Mouse (Mus musculus) liver (tissue): Measurements from ENCODE around the gene Hpse.

Experiments used
- DNase-seq: peaks from one replicate; pipeline ENCODE4 v3.0.0-alpha.2; 2020; ENCODE audit warnings: mixed read lengths

Gene Hpse

DNA sequence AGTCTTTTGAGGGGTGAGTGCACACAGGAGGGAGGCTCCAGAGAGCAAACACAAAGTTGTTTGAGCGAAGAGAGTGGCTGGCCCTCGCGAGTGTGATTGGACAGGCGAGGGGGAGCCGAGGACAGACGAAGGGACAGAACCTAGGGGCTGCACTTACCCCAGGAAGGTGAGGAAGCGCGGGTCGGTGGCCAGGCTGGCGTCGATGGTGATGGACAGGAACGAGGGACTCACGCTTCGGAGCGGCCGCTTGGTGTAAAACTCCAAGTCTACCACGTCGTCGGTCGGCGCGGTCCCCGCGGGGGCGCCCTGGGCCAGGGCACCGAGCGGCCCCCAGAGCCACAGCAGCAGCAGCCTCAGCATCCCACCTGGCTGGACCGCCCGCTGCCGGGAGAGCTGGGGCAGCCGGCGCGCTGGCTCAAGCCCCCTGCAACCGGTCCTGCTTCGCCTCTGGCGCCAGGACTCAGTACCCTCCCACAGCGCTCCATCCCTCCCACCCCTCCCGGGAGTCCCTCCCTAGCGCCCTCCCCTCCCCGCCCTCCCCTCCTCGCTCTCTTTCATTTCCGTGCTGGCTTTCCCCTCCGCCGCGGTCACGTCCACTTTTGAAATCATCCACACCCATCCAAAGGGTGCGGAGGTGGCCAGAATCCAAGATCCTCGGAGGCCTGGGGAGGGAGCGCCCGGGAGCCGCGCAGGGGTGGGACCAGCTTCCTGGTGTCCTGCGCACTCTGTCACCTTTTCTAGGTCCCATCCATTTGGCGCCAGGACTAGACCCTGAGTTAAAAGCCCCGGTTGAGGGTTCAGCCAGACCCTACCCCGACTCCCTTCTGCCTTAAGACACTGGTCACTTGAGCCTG lies at the start of gene Hpse:
Hpse (minus strand) TSS at position 482 of the 854 bp plus-strand sequence.
- peak; percentile 46 for DNase-seq

- DNase-seq: no peak
These were observed 46.5 kb upstream of the Hpse start for GRCm38 (mm10) chr5:100766026-100766425.

DNA sequence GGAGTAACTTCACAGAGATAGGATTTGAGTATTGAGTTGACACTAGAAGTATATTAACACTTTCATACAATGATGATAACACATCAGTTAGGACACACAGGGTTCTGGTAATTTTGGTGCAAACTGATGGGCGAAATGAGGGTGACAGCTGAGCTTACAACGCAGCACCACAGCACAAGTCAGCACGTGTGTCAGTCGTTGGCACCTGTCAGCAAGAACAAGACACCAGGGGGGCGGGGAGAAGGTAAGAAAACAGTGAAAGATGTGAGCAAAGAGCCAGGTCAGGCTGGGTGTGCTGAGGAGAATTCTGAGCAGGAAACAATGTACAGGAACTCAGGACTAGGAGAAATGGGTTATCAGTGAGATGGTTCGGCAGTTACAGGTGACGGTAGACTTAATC lies 42.2 kb upstream of the Hpse start:
- no peak for DNase-seq

DNA sequence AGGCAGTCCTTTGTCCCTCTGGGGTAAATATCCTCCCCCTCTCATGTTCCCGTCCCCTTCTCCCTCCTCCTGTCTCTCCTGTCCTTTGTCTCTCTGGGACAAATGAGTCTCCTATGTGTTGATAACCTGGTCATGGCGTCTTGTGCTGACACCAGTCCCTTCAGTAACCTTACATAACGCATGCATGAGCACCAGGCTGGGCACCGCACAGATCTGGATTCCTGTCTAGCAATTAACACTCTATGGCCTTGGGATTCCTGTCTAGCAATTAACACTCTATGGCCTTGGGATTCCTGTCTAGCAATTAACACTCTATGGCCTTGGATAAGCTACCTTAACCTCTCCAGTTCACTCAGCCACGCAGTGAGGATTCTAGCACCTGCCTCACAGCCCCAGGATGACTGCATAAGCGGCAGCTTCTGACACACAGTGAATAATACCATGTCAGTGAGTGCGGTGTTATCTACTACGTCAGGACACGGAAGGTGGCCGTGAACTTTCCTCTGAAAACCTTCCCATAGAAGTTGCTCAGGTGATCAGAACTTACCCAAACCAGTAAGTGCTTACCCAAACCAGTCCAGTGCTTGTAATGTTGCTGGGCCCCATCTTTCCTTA lies 40.6 kb upstream of the Hpse start:
- DNase-seq: no peak

DNA sequence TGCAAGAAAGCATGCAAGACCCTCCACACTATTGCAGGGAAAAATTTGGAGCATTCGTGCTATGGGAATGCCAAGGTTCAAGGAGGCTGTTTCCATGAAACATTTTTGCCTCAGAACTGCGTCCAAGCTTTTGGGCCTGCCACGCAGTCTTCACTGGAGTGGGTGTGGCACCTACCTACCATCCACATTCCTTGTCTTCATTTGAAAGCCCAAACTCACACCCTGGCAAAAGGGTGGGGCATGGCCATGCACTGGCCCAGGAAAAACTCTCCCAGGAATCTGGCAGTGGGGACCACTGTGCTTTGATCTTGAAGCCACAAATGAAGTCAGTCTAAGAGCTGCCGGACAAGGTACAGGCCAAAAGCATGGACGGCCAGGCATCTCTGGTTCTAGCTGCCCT lies 38.6 kb upstream of the Hpse start:
- DNase-seq: no peak

- no peak for DNase-seq
These were observed 33.9 kb upstream of the Hpse start for GRCm38 (mm10) chr5:100753407-100753806.

DNA sequence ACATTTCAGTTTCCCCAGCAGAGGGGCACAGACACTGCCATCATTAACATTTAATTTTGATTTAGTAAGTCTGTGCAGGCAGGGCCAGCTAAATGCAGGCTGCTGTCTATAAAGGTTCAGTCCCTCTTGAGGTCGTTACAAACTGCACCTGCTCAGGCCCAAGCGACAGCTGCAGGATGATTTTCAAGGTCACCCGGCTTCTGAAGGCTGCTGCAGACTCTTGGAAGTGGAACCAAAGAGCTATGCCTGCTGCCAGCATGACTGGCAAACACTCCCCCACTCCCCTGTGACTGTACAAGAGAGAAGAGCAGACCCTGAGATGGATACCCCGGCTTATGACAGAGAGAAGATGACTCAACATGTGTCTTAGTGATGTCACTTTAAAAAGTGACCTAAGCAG lies 32.1 kb upstream of the Hpse start:
- no peak for DNase-seq

- DNase-seq: peak; percentile 19
These were observed 31.2 kb upstream of the Hpse start for GRCm38 (mm10) chr5:100750617-100751255.

GRCm38 (mm10) chr5:100738802-100739201 lies 19.3 kb upstream of the Hpse start:
- no peak for DNase-seq

DNA sequence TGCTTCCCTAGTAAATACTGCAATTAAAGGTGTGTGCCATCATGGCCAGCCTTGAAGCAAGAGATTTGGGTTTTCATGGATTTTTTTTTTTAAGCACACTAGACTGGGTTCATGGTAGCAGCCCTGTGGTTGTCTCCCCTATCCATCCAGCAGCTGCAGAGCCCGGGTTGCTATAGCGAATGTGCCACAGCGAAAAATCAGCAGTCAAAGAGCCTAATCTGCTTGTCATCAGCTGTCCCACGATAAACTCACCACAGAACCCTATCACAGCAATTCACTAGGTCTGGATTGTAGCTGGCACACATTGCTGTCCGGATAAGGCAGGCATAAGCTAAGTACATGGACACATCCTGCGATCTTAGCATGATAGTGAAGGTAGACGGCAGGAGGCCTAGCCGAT lies 17.4 kb upstream of the Hpse start:
- DNase-seq: no peak

GRCm38 (mm10) chr5:100734535-100734934 lies 15.0 kb upstream of the Hpse start:
- DNase-seq: no peak

GRCm38 (mm10) chr5:100728757-100729156 lies 9.2 kb upstream of the Hpse start:
- peak; percentile 20 for DNase-seq

- no peak for DNase-seq
These were observed 6.5 kb upstream of the Hpse start for GRCm38 (mm10) chr5:100726001-100726400.

DNA sequence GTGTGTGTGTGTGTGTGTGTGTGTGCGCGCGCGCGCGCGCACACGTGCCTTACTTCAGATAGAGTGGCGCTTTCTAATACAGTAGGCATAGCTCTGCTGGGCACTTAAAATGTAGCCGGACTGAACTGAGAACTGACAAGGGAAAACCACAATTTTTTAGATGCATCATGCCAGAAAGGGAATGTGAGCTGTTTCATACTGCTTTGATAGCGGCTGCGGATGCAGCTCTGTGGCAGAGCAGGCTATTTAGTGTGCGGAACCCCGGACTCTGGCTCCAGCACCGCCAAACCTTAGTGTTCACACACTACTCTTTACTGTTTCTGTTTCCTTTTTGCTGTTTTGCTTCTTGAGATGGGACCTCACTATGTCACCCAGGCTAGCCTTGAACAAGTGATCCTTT lies 2.8 kb downstream of the Hpse start:
- no peak for DNase-seq

DNA sequence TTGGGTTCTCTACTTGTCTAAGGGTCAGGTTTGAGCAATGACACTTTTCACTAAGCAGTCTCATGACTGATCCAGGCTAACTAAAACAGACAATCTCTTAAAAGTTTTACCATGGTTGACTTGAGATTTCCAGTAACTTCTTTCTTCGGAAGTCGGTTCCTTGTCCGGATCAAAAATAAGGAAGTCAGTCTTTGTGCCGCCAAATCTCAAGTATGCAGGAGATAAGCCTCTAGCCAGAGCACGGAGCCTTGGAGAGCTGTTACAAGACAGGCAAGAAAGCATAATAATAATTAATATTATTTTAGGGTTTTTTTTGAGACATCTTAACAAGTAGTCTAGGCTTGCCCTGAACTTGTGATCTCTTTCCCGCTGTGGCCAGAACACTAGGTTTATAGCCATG lies 8.3 kb downstream of the Hpse start:
- no peak for DNase-seq

- DNase-seq: no peak
These were observed 9.5 kb downstream of the Hpse start for GRCm38 (mm10) chr5:100710012-100710411.

DNA sequence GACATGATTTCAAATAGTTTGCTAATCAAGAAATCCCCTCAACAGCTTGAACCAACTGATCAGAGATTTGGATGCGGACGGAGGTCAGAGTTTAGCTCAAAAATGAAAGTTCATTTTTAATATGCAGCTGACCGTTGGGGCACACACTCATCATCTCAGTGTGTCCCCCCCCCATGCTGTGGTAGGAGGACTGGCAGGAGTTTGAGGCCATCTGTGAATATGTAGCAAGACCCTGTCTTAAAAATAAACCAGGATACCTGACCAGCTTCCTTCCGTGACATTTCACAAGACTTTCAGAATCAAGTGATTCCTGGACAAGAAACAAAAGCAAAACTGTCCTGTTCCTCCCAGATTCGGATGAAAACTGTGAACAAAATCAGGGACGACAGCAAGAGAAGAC lies 10.5 kb downstream of the Hpse start:
- no peak for DNase-seq

DNA sequence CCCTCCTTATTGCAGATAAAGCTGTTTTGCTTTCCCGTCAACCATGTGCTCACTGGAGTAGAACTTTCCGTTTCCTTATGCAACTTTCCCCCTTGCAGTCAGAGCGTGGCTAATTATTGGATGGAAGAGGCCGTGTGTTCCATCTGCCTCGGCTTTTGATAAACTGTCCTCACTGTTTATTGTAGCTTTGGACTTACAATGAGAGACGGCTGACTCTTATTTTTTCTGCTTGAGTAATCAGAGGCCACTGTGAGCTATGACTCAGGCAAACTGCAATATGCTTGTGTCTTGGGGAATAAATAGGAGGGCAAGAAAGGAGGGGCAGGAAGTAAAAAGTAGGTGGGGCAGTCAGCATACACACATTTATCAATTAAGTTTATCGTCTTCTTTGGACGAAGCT lies 12.8 kb downstream of the Hpse start:
- DNase-seq: no peak

DNA sequence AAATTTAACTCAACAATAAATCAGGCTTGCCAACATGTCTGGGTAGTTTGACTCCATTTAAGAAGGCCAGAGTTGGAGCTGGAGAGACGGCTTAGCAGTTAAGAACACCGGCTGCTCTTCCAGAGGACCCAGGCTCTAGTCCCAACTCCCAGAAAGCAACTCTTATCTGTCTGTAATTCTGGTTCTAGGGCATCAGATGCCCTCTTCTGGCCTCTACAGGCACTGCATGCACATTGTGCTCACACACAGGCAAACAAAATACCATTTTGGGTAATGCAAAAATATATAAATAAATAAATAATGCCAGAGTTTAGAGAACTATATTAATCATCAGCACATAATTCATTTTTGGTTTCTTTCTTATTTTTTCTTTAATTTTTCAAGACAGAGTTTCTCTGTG lies 15.2 kb downstream of the Hpse start:
- DNase-seq: no peak

DNA sequence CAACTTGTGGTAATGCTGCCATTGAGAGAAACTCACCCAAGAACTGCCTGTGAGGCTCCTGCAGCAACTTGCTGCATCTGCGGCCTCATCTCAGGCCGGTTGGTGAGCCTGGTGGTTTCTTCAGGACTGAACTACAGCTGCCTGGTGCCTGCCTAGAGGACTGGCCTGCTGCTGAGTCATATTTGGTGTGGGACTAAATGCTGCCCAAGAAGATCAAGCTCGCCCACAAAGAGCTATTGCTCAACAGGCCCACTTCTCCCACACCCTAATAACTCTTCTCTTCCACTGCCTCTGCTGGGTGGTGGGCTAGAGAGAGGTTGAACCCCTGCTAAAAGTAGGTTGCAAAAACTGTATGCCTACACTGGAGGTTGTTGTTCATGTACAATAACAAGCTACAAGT lies 17.2 kb downstream of the Hpse start:
- no peak for DNase-seq

- DNase-seq: no peak
These were observed 18.5 kb downstream of the Hpse start for GRCm38 (mm10) chr5:100700861-100701620.

DNA sequence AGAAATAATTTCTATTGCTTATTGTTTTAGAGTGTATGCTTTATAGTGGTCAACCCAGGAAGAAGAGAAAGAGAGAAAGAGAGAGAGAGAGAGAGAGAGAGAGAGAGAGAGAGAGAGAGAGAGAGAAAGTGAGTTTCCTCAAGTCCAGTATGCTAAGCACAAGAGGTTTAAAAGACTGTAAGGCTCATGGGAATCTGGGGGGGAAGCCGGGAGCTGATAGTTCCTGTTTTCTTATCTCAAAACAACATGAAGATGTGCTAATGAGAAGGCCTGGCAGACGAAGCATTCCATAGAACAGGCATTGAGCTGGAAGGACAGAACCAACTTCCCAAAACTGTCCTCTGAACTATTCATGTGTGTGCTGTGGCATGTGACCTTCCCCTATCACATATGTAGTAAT lies 21.6 kb downstream of the Hpse start:
- no peak for DNase-seq

GRCm38 (mm10) chr5:100697398-100697797 lies 22.1 kb downstream of the Hpse start:
- DNase-seq: no peak
